Mouse (Mus musculus): ENCODE measurements around the gene Yrdc. TPM values are rescaled to one million over a fixed set of nuclear protein-coding genes. Genes with fewer than 3 reads are reported as not detected.

Yrdc gene
- polyA plus RNA-seq, 1 experiment = 78.9 TPM

- Histone ChIP-seq H3ac (ENCODE audit: control insufficient read depth, insufficient read length, low read depth) (no peak overlapping the region), H3K79me3 (ENCODE audit: low read depth) (peaks cover 51% of the 10 kb centered on the region), H3K4me3 (ENCODE audit: insufficient read depth, poor library complexity, severe bottlenecking) (no peak overlapping the region), H3K27me3 (ENCODE audit: control insufficient read depth, insufficient read depth, insufficient read length) (no peaks in the 10 kb centered on the region), H3K79me2 (ENCODE audit: control insufficient read depth, insufficient read depth) (peaks cover 100% of the 10 kb centered on the region), H3K36me3 (ENCODE audit: control insufficient read depth, insufficient read depth) (peaks cover 36% of the 10 kb centered on the region)
- TF ChIP-seq MAX (IDR thresholded peaks at IDR 0.05) (no peak), CTCF (IDR thresholded peaks at IDR 0.05; ENCODE audit: control insufficient read depth, insufficient read depth, insufficient read length) (no peak), MYOD1 (IDR thresholded peaks at IDR 0.05; ENCODE audit: control insufficient read depth, insufficient read length, low read depth) (no peak)
Measured at GRCm38 (mm10) chr4:124809136-124809883, 41.2 kb upstream of the Yrdc start.

- Histone ChIP-seq H3K36me3 (ENCODE audit: control insufficient read depth, insufficient read depth) (peaks cover 36% of the 10 kb centered on the region), H3ac (ENCODE audit: control insufficient read depth, insufficient read length, low read depth) (no peak overlapping the region), H3K79me2 (ENCODE audit: control insufficient read depth, insufficient read depth) (peaks cover 99% of the 10 kb centered on the region), H3K79me3 (ENCODE audit: low read depth) (peaks cover 48% of the 10 kb centered on the region), H3K27me3 (ENCODE audit: control insufficient read depth, insufficient read depth, insufficient read length) (no peaks in the 10 kb centered on the region), H3K4me3 (ENCODE audit: insufficient read depth, poor library complexity, severe bottlenecking) (no peak overlapping the region)
- TF ChIP-seq MAX (IDR thresholded peaks at IDR 0.05) = no peak
- no peak for TF ChIP-seq FOSL1 (IDR thresholded peaks at IDR 0.05; ENCODE audit: insufficient read depth, low read length, poor library complexity, severe bottlenecking)
- no peak for TF ChIP-seq USF1 (IDR thresholded peaks at IDR 0.05; ENCODE audit: low read depth)
- TF ChIP-seq CTCF (IDR thresholded peaks at IDR 0.05; ENCODE audit: control insufficient read depth, insufficient read depth, insufficient read length) = no peak
Measured at GRCm38 (mm10) chr4:124810056-124810455, 40.4 kb upstream of the Yrdc start.

- Histone ChIP-seq H3K79me2 (ENCODE audit: control insufficient read depth, insufficient read depth) (peaks cover 99% of the 10 kb centered on the region), H3K27me3 (ENCODE audit: control insufficient read depth, insufficient read depth, insufficient read length) (no peaks in the 10 kb centered on the region), H3ac (ENCODE audit: control insufficient read depth, insufficient read length, low read depth) (no peak overlapping the region), H3K79me3 (ENCODE audit: low read depth) (peaks cover 48% of the 10 kb centered on the region), H3K36me3 (ENCODE audit: control insufficient read depth, insufficient read depth) (peaks cover 29% of the 10 kb centered on the region), H3K4me3 (ENCODE audit: insufficient read depth, poor library complexity, severe bottlenecking) (no peak overlapping the region)
- TF ChIP-seq CTCF (IDR thresholded peaks at IDR 0.05; ENCODE audit: control insufficient read depth, insufficient read depth, insufficient read length) = no peak
- TF ChIP-seq MYOD1 (IDR thresholded peaks at IDR 0.05; ENCODE audit: control insufficient read depth, insufficient read length, low read depth) = no peak
- TF ChIP-seq MYOG (IDR thresholded peaks at IDR 0.05; ENCODE audit: control insufficient read depth, extremely low read depth, insufficient read length) = no peak
- TF ChIP-seq CEBPB (IDR thresholded peaks at IDR 0.05; ENCODE audit: low read depth) = no peak
- TF ChIP-seq MAX (IDR thresholded peaks at IDR 0.05) = no peak
- no peak for TF ChIP-seq FOSL1 (IDR thresholded peaks at IDR 0.05; ENCODE audit: insufficient read depth, low read length, poor library complexity, severe bottlenecking)
- TF ChIP-seq USF1 (IDR thresholded peaks at IDR 0.05; ENCODE audit: low read depth) = no peak
Measured at GRCm38 (mm10) chr4:124811347-124811975, 39.0 kb upstream of the Yrdc start.

GRCm38 (mm10) chr4:124815901-124816300, 34.6 kb upstream of the Yrdc start:
- H3ac ChIP-seq (ENCODE audit: control insufficient read depth, insufficient read length, low read depth) = no peak overlapping the region
- no peaks in the 10 kb centered on the region for H3K27me3 ChIP-seq (ENCODE audit: control insufficient read depth, insufficient read depth, insufficient read length)
- TF ChIP-seq CTCF (IDR thresholded peaks at IDR 0.05; ENCODE audit: control insufficient read depth, insufficient read depth, insufficient read length) (no peak), FOSL1 (IDR thresholded peaks at IDR 0.05; ENCODE audit: insufficient read depth, low read length, poor library complexity, severe bottlenecking) (no peak), MYOD1 (IDR thresholded peaks at IDR 0.05; ENCODE audit: control insufficient read depth, insufficient read length, low read depth) (no peak), USF1 (IDR thresholded peaks at IDR 0.05; ENCODE audit: low read depth) (no peak), MAX (IDR thresholded peaks at IDR 0.05) (no peak), CEBPB (IDR thresholded peaks at IDR 0.05; ENCODE audit: low read depth) (no peak), MYOG (IDR thresholded peaks at IDR 0.05; ENCODE audit: control insufficient read depth, extremely low read depth, insufficient read length) (no peak)
- H3K36me3 ChIP-seq (ENCODE audit: control insufficient read depth, insufficient read depth) = peaks cover 24% of the 10 kb centered on the region
- peaks cover 34% of the 10 kb centered on the region for H3K79me3 ChIP-seq (ENCODE audit: low read depth)
- peaks cover 91% of the 10 kb centered on the region for H3K79me2 ChIP-seq (ENCODE audit: control insufficient read depth, insufficient read depth)
- no peak overlapping the region for H3K4me3 ChIP-seq (ENCODE audit: insufficient read depth, poor library complexity, severe bottlenecking)

GRCm38 (mm10) chr4:124817803-124818202, 32.7 kb upstream of the Yrdc start:
- no peaks in the 10 kb centered on the region for H3K27me3 ChIP-seq (ENCODE audit: control insufficient read depth, insufficient read depth, insufficient read length)
- H3K4me3 ChIP-seq (ENCODE audit: insufficient read depth, poor library complexity, severe bottlenecking) = no peak overlapping the region
- no peak overlapping the region for H3ac ChIP-seq (ENCODE audit: control insufficient read depth, insufficient read length, low read depth)
- TF ChIP-seq CTCF (IDR thresholded peaks at IDR 0.05; ENCODE audit: control insufficient read depth, insufficient read depth, insufficient read length) (no peak), CEBPB (IDR thresholded peaks at IDR 0.05; ENCODE audit: low read depth) (no peak), FOSL1 (IDR thresholded peaks at IDR 0.05; ENCODE audit: insufficient read depth, low read length, poor library complexity, severe bottlenecking) (no peak), MAX (IDR thresholded peaks at IDR 0.05) (no peak), MYOD1 (IDR thresholded peaks at IDR 0.05; ENCODE audit: control insufficient read depth, insufficient read length, low read depth) (no peak), MYOG (IDR thresholded peaks at IDR 0.05; ENCODE audit: control insufficient read depth, extremely low read depth, insufficient read length) (no peak), USF1 (IDR thresholded peaks at IDR 0.05; ENCODE audit: low read depth) (no peak)
- H3K79me3 ChIP-seq (ENCODE audit: low read depth) = peaks cover 23% of the 10 kb centered on the region
- peaks cover 18% of the 10 kb centered on the region for H3K36me3 ChIP-seq (ENCODE audit: control insufficient read depth, insufficient read depth)
- peaks cover 72% of the 10 kb centered on the region for H3K79me2 ChIP-seq (ENCODE audit: control insufficient read depth, insufficient read depth)
